Mouse (Mus musculus) midbrain, postnatal 0 days (tissue): ENCODE measurements at regions not wholly inside any gene's neighbourhood (a gene's known extent, or its start where the extent isn't known, plus 50 kb on each side); places are given as distances from the start of the nearest gene placed in this dataset.

Experiments
- ATAC-seq: fragments of 200-750 bp; cut with Nextera tagmentation; 2 replicates; pipeline ENCODE4 v1.8.0; 2017; ENCODE audit warnings: moderate number of reproducible peaks, mild to moderate bottlenecking, moderate TSS enrichment, moderate library complexity; ENCODE audit not compliant: low FRiP score
- DNase-seq: peaks from one replicate; pipeline ENCODE4 v3.0.0-alpha.2; 2015; ENCODE audit warnings: low spot score
- H3K27ac ChIP-seq: fragments of 300-500 bp; sonication (generic); 2 replicates; pipeline ENCODE4 v1.5.1; 2014; ENCODE audit warnings: low read depth, mild to moderate bottlenecking, low read length, mixed read lengths
- H3K27me3 ChIP-seq: fragments of 300-500 bp; sonication (generic); 2 replicates; pipeline ENCODE4 v1.6.1; 2014; ENCODE audit warnings: low read length, control low read depth, mixed read lengths; ENCODE audit not compliant: insufficient read depth
- H3K36me3 ChIP-seq: fragments of 300-500 bp; sonication (generic); 2 replicates; pipeline ENCODE4 v1.6.1; 2014; ENCODE audit warnings: low read length, control low read depth, mixed read lengths; ENCODE audit not compliant: insufficient read depth
- H3K4me1 ChIP-seq: fragments of 300-500 bp; sonication (generic); 2 replicates; pipeline ENCODE4 v1.6.1; 2014; ENCODE audit warnings: mild to moderate bottlenecking, control low read depth, antibody characterized with exemption, low read length, mixed read lengths; ENCODE audit not compliant: insufficient read depth
- H3K4me2 ChIP-seq: fragments of 300-500 bp; sonication (generic); 2 replicates; pipeline ENCODE4 v1.6.1; 2014; ENCODE audit warnings: low read depth, mild to moderate bottlenecking, low read length, mixed read lengths; ENCODE audit not compliant: poor library complexity, severe bottlenecking
- H3K4me3 ChIP-seq: fragments of 300-500 bp; sonication (generic); 2 replicates; pipeline ENCODE4 v1.5.1; 2014; ENCODE audit warnings: low read depth, mild to moderate bottlenecking, low read length, moderate library complexity
- H3K9ac ChIP-seq: fragments of 300-500 bp; sonication (generic); replicated peaks from 2 replicates; pipeline ENCODE4 v1.6.1; 2014; ENCODE audit warnings: mild to moderate bottlenecking, low read length, moderate library complexity, mixed read lengths; ENCODE audit not compliant: poor library complexity, severe bottlenecking
- H3K9me3 ChIP-seq: fragments of 300-500 bp; sonication (generic); 2 replicates; pipeline ENCODE4 v1.6.1; 2016; ENCODE audit warnings: low read length, control low read depth
- CTCF ChIP-seq: IDR thresholded peaks from 2 replicates; pipeline ENCODE4 v1.5.1; 2016; ENCODE audit warnings: antibody characterized with exemption, mild to moderate bottlenecking
- WGBS: fragments of 180-500 bp; shearing (Covaris S2); extraction: QIAGEN DNeasy Blood & Tissue Kit; methylation state at CpG from one replicate; pipeline ENCODE4 v1.1.7; 2014; 5-methylcytosine and 5-hydroxymethylcytosine counted together

DNA sequence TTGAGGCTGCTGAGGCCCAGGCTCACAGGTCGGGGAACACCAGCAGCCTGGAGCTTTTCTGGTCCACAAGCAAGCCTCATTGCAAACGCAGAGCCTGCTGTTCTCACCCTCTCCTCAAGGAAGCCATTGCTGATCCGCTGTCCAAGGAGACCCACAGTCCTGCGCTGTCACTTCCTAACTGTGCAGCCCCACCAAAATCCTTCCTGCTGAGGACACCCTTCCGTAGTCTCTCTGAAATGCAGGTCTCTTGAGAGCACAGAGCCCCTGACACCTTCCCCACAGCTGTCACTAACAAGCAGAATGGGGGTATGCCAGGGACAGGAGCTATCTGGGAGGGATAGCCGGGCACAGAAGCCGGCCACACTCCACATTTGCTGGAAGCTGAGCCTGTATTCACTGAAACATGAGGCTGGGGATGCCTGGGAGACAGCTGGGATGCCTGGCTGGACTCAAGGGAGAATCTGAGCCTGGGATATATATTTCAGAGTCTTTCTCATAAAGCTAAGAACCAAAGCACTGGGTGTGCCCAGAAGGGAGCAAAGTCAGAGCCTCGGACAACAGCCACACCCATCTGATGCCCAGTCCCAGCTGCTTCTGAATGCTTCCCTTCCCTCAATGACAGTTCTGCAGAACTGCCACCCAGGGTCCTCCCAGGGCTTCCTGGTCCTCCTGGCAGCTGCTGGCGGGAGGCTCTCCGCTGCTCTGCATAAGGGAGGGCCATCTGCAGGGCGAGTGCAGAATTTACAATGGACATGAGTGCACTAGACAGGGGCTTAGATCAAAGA, 162.6 kb downstream of the Rpl14 start:
- Histone ChIP-seq H3K27ac (no peak overlapping the region), H3K4me2 (no peak overlapping the region), H3K9ac (no peak overlapping the region), H3K4me1 (peaks cover 12% of the 10 kb centered on the region; the same call in 1 of the 2 replicates), H3K36me3 (no peaks in the 10 kb centered on the region), H3K4me3 (no peak overlapping the region), H3K27me3 (no peaks in the 10 kb centered on the region), H3K9me3 (no peaks in the 10 kb centered on the region)
- 46% methylated on average over 11 of the region's 11 CpGs for WGBS
- DNase-seq, result peak; percentile 54
- ATAC-seq, result peak; percentile 75; the same call in 1 of the 2 replicates
- peak; percentile 67 for TF ChIP-seq CTCF

DNA sequence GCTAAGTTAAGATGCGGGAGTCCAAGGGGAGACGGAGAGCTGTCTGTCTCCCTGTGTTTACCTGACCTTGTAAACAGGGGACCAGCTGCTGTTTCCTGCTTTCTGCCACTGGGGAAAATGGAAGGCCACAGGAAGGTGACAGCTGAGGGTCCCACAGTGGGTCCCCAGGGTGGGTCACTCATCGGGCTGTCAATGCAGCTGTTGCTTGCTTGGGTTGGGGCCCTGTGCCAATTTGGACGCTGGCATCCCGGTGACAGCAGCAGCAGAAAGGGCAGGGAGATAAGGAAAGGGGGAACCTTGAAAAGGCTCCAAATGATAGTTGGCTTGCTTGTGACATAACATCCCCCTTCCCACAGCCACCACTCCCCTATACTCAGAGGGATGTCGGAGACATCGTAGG, 164.0 kb downstream of the Rpl14 start:
- Histone ChIP-seq H3K4me2 (no peak overlapping the region), H3K4me1 (peaks cover 12% of the 10 kb centered on the region; the same call in 1 of the 2 replicates), H3K9me3 (no peaks in the 10 kb centered on the region), H3K27me3 (no peaks in the 10 kb centered on the region), H3K36me3 (no peaks in the 10 kb centered on the region), H3K9ac (no peak overlapping the region), H3K4me3 (no peak overlapping the region), H3K27ac (no peak overlapping the region)
- ATAC-seq, result no peak
- DNase-seq, result no peak
- 53% methylated on average over 7 of the region's 7 CpGs for WGBS
- no peak for TF ChIP-seq CTCF

DNA sequence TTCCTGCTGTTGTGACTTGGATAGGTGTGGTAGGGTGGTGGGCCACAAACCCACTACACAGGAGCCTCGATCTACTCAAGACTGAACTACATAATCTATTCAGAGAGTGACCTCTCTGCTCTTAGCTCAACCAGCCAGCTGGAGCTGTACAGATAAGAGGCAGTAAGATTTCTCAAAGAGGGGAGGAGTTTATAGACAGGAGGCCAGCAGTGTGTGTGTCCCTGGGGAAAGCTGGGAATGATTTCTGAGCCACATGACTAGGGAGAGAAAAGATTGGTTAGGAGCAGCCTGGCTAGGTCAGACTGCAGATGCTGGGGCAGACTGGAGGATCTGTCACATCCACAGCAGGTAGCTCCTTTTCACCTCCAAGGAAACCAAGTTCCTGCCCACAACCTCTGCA, 166.7 kb downstream of the Rpl14 start:
- WGBS, result 61% methylated on average over 1 of the region's 1 CpGs
- no peaks in the 10 kb centered on the region for H3K9me3 ChIP-seq
- TF ChIP-seq CTCF, result no peak
- no peak overlapping the region for H3K4me3 ChIP-seq
- H3K9ac ChIP-seq, result no peak overlapping the region
- H3K4me1 ChIP-seq, result peaks cover 8% of the 10 kb centered on the region; the same call in 1 of the 2 replicates
- ATAC-seq (no peak), DNase-seq (no peak)
- H3K36me3 ChIP-seq, result no peaks in the 10 kb centered on the region
- H3K4me2 ChIP-seq, result no peak overlapping the region
- no peaks in the 10 kb centered on the region for H3K27me3 ChIP-seq
- no peak overlapping the region for H3K27ac ChIP-seq

DNA sequence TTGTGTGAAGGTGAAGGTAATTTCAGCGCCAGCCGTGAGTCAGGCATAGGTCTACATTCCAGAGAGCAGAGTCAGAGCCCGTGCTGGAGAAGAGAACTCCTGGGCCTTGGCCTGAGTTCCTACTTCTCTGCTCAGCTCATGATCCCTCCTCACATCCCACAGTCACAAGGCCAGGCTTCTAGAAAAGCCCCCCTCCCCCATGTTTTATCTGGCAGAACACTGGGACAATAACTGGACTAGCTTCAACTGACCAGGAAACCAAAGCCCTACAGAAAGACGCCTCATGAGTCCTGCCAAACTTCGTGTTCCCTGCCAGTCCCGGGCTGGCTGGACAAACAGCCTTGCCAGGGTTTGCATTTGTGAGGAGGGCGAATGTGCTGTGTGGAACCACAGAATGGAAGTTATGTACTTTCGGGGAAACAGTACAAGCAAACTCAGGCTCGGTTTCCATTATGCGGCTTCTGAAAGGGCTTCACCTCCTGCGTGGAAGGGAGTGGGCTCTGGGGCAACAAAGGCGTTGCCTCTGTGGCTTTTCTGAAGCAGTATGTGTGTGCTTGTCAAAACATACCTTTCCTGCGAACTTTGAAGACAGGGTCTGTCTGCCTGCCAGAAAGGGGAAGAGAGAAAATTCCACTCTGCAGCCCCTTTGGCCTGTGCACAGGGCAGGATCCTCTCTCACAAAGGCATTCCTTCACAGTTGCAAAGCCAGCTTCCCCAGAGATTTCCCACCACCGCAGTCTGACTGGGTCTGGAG, 168.1 kb downstream of the Rpl14 start:
- Histone ChIP-seq H3K4me2 (no peak overlapping the region; the same call in 1 of the 2 replicates), H3K27ac (peak overlapping the region; percentile 62; the same call in 1 of the 2 replicates), H3K36me3 (no peaks in the 10 kb centered on the region), H3K4me1 (no peaks in the 10 kb centered on the region; the same call in 1 of the 2 replicates), H3K9me3 (no peaks in the 10 kb centered on the region), H3K9ac (no peak overlapping the region), H3K27me3 (no peaks in the 10 kb centered on the region), H3K4me3 (no peak overlapping the region)
- 44% methylated on average over 14 of the region's 14 CpGs for WGBS
- DNase-seq, result peak; percentile 85
- peak; percentile 77 for ATAC-seq
- TF ChIP-seq CTCF, result no peak

DNA sequence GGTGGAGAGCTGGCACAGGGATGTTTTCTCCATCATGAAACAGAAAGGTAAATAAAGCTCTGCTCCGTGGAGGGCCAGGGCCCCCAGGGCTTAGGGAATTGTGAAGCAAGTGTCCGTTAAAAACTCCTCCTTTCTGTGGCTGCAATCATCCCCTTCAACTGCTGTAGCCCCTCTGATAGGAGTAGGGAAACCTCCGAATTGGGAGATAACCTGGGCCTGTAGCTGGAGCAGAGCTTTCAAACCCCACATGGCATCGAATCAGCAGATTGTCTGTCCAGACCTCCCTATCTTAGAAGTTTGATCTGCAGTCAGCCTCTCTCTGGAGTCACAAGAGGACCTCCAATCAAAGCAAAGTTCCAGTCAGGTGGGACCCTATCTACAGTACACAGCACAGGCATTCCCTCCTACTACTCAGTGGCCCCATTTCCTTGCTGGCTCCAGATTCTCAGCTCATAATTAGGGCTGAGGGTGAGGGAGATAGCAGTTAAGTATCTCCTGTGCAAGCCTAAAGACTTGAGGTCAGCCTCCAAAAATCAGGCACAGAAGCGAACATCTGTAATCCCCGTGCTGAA, 168.8 kb downstream of the Rpl14 start:
- TF ChIP-seq CTCF, result no peak

More for the DNA sequence above, 168.8 kb downstream of the Rpl14 start:
- H3K27me3 ChIP-seq, result no peaks in the 10 kb centered on the region
- H3K27ac ChIP-seq, result peak overlapping the region; percentile 62; the same call in 1 of the 2 replicates
- no peaks in the 10 kb centered on the region for H3K9me3 ChIP-seq
- H3K36me3 ChIP-seq, result no peaks in the 10 kb centered on the region
- WGBS, result 45% methylated on average over 6 of the region's 6 CpGs
- ATAC-seq, result no peak
- H3K9ac ChIP-seq, result no peak overlapping the region
- H3K4me1 ChIP-seq, result no peaks in the 10 kb centered on the region; the same call in 1 of the 2 replicates
- no peak overlapping the region; the same call in 1 of the 2 replicates for H3K4me2 ChIP-seq
- H3K4me3 ChIP-seq, result no peak overlapping the region
- no peak for DNase-seq
